Mouse (Mus musculus) neural tube, embryonic 15.5 days (tissue): ENCODE results near the gene Serhl. TPM values are rescaled to one million over a fixed set of nuclear protein-coding genes. Genes with fewer than 3 reads are reported as not detected.
"Not testable (repeated sequence)": the region's sequence is repeated elsewhere in the genome, so short reads cannot be mapped to it uniquely, and the experiment has no call there.

Experiments used
- ATAC-seq: fragments of 200-750 bp; cut with Nextera tagmentation; 2 replicates; pipeline ENCODE4 v1.8.0; 2017; ENCODE audit warnings: mild to moderate bottlenecking, moderate TSS enrichment, moderate library complexity; ENCODE audit not compliant: low FRiP score
- H3K27ac ChIP-seq: fragments of 300-500 bp; sonication (generic); replicated peaks from 2 replicates; pipeline ENCODE4 v1.5.1; 2015; ENCODE audit warnings: mild to moderate bottlenecking, inconsistent platforms
- H3K27me3 ChIP-seq: fragments of 300-500 bp; sonication (generic); replicated peaks from 2 replicates; pipeline ENCODE4 v1.6.1; 2015; ENCODE audit warnings: inconsistent platforms
- H3K36me3 ChIP-seq: fragments of 300-500 bp; sonication (generic); 2 replicates; pipeline ENCODE4 v1.6.1; 2015; ENCODE audit warnings: inconsistent platforms
- H3K4me1 ChIP-seq: fragments of 300-500 bp; sonication (generic); 2 replicates; pipeline ENCODE4 v1.6.1; 2015; ENCODE audit warnings: inconsistent platforms
- H3K4me2 ChIP-seq: fragments of 300-500 bp; sonication (generic); 2 replicates; pipeline ENCODE4 v1.6.1; 2015; ENCODE audit warnings: inconsistent platforms, mild to moderate bottlenecking, moderate library complexity
- H3K4me3 ChIP-seq: fragments of 300-500 bp; sonication (generic); replicated peaks from 2 replicates; pipeline ENCODE4 v1.5.1; 2015; ENCODE audit warnings: mild to moderate bottlenecking, inconsistent platforms
- H3K9ac ChIP-seq: fragments of 300-500 bp; sonication (generic); replicated peaks from 2 replicates; pipeline ENCODE4 v1.6.1; 2015; ENCODE audit warnings: mild to moderate bottlenecking, inconsistent platforms
- H3K9me3 ChIP-seq: fragments of 300-500 bp; sonication (generic); replicated peaks from 2 replicates; pipeline ENCODE4 v1.6.1; 2016; ENCODE audit warnings: inconsistent platforms
- WGBS: fragments of 180-500 bp; shearing (Covaris S2); methylation state at CpG from one replicate; pipeline ENCODE4 v1.1.7; 2015; ENCODE audit warnings: mixed read lengths; 5-methylcytosine and 5-hydroxymethylcytosine counted together
- polyA plus RNA-seq: library from polyadenylated mRNA; unstranded; fragments of >200 nt; fragmentation: Nextera tagmentation; extraction: Ambion mirVana; gene quantifications from 2 replicates; pipeline ENCODE4 v1.2.1, GENCODE M21; 2015

The Serhl gene
- polyA plus RNA-seq = 30.9 and 42.9 TPM in 2 replicates

GRCm38 (mm10) chr15:83089429-83089605 is at the start of gene Serhl:
Serhl (plus strand) TSS chr15:83089506.
- peak; percentile 24; the same call in 1 of the 2 replicates for ATAC-seq
- Histone ChIP-seq H3K9ac (no peak within 1 kb of the TSS), H3K27ac (no peak within 1 kb of the TSS), H3K4me1 (peaks cover 18% of the 10 kb centered on the region), H3K27me3 (0 out of 2 replicates have a peak, but pooled peaks cover 6% of the 10 kb centered on the region), H3K4me3 (no peak within 1 kb of the TSS), H3K4me2 (peak within 1 kb of the TSS; percentile 46), H3K9me3 (no peaks in the 10 kb centered on the region), H3K36me3 (no peaks in the 10 kb centered on the region)
- WGBS = 17% methylated on average over 7 of the region's 7 CpGs

GRCm38 (mm10) chr15:83040156-83040555 is 49.1 kb upstream of the Serhl start:
- Histone ChIP-seq H3K4me1 (peaks cover 38% of the 10 kb centered on the region), H3K9me3 (no peaks in the 10 kb centered on the region), H3K4me2 (no peak overlapping the region), H3K9ac (no peak overlapping the region), H3K27ac (no peak overlapping the region), H3K4me3 (no peak overlapping the region), H3K27me3 (no peaks in the 10 kb centered on the region; the same call in 1 of the 2 replicates), H3K36me3 (no peaks in the 10 kb centered on the region)
- 35% methylated on average over 2 of the region's 2 CpGs for WGBS
- no peak for ATAC-seq

- Histone ChIP-seq H3K9ac (0 out of 2 replicates have a peak overlapping the region, but pooled peaks have one; percentile 26), H3K27ac (peak overlapping the region; percentile 30; the same call in 1 of the 2 replicates), H3K27me3 (no peaks in the 10 kb centered on the region; the same call in 1 of the 2 replicates), H3K4me3 (no peak overlapping the region), H3K9me3 (no peaks in the 10 kb centered on the region), H3K36me3 (no peaks in the 10 kb centered on the region), H3K4me2 (peak overlapping the region; percentile 41), H3K4me1 (peaks cover 28% of the 10 kb centered on the region)
- peak; percentile 35; the same call in 1 of the 2 replicates for ATAC-seq
- WGBS = 12% methylated on average over 6 of the region's 6 CpGs
These were observed 46.5 kb upstream of the Serhl start for GRCm38 (mm10) chr15:83042655-83043361.

GRCm38 (mm10) chr15:83043362-83043708 is 46.0 kb upstream of the Serhl start:
- H3K9me3 ChIP-seq = no peaks in the 10 kb centered on the region
- no peaks in the 10 kb centered on the region for H3K36me3 ChIP-seq
- H3K9ac ChIP-seq = no peak overlapping the region
- no peak for ATAC-seq
- H3K27me3 ChIP-seq = no peaks in the 10 kb centered on the region; the same call in 1 of the 2 replicates
- H3K4me2 ChIP-seq = peak overlapping the region; percentile 41
- H3K4me1 ChIP-seq = peaks cover 23% of the 10 kb centered on the region
- 73% methylated on average over 22 of the region's 22 CpGs for WGBS
- H3K4me3 ChIP-seq = no peak overlapping the region
- peak overlapping the region; percentile 30; the same call in 1 of the 2 replicates for H3K27ac ChIP-seq

GRCm38 (mm10) chr15:83045565-83045964 is 43.7 kb upstream of the Serhl start:
- H3K4me1 ChIP-seq = peaks cover 15% of the 10 kb centered on the region
- not testable (repeated sequence) for H3K4me2 ChIP-seq, ATAC-seq, H3K36me3 ChIP-seq, H3K9ac ChIP-seq, H3K27ac ChIP-seq, H3K4me3 ChIP-seq, H3K27me3 ChIP-seq, H3K9me3 ChIP-seq
- 92% methylated on average over 5 of the region's 5 CpGs for WGBS

GRCm38 (mm10) chr15:83046308-83046707 is 43.0 kb upstream of the Serhl start:
- no peak for ATAC-seq

GRCm38 (mm10) chr15:83046730-83047129 is 42.6 kb upstream of the Serhl start:
- H3K27me3 ChIP-seq = no peaks in the 10 kb centered on the region
- H3K27ac ChIP-seq = no peak overlapping the region
- no peak overlapping the region for H3K4me3 ChIP-seq
- no peaks in the 10 kb centered on the region for H3K9me3 ChIP-seq
- H3K9ac ChIP-seq = no peak overlapping the region
- ATAC-seq = no peak
- H3K36me3 ChIP-seq = no peaks in the 10 kb centered on the region
- peaks cover 16% of the 10 kb centered on the region for H3K4me1 ChIP-seq
- 90% methylated on average over 7 of the region's 7 CpGs for WGBS
- no peak overlapping the region for H3K4me2 ChIP-seq

More at GRCm38 (mm10) chr15:83046308-83046707, 43.0 kb upstream of the Serhl start:
- H3K27me3 ChIP-seq = no peaks in the 10 kb centered on the region; the same call in 1 of the 2 replicates
- H3K36me3 ChIP-seq = no peaks in the 10 kb centered on the region
- H3K27ac ChIP-seq = no peak overlapping the region
- no peak overlapping the region for H3K4me3 ChIP-seq
- H3K4me2 ChIP-seq = no peak overlapping the region
- WGBS = 98% methylated on average over 3 of the region's 3 CpGs
- peaks cover 15% of the 10 kb centered on the region for H3K4me1 ChIP-seq
- no peaks in the 10 kb centered on the region for H3K9me3 ChIP-seq
- H3K9ac ChIP-seq = no peak overlapping the region

- 65% methylated on average over 6 of the region's 6 CpGs for WGBS
- no peak for ATAC-seq
- H3K9ac ChIP-seq = no peak overlapping the region; the same call in 1 of the 2 replicates
These were observed 36.8 kb upstream of the Serhl start for GRCm38 (mm10) chr15:83052341-83053104.

GRCm38 (mm10) chr15:83053261-83053660 is 36.0 kb upstream of the Serhl start:
- no peak overlapping the region for H3K9ac ChIP-seq
- H3K4me1 ChIP-seq = peaks cover 51% of the 10 kb centered on the region
- no peaks in the 10 kb centered on the region for H3K36me3 ChIP-seq
- H3K27me3 ChIP-seq = no peaks in the 10 kb centered on the region
- no peak overlapping the region for H3K4me3 ChIP-seq
- H3K27ac ChIP-seq = peak overlapping the region; percentile 37; the same call in 1 of the 2 replicates
- 18% methylated on average over 11 of the region's 11 CpGs for WGBS
- H3K9me3 ChIP-seq = no peaks in the 10 kb centered on the region
- no peak for ATAC-seq
- H3K4me2 ChIP-seq = no peak overlapping the region

More at GRCm38 (mm10) chr15:83052341-83053104, 36.8 kb upstream of the Serhl start:
- Histone ChIP-seq H3K27me3 (no peaks in the 10 kb centered on the region), H3K4me2 (no peak overlapping the region), H3K36me3 (no peaks in the 10 kb centered on the region), H3K9me3 (no peaks in the 10 kb centered on the region), H3K4me1 (peaks cover 49% of the 10 kb centered on the region), H3K4me3 (no peak overlapping the region), H3K27ac (peak overlapping the region; percentile 37; the same call in 1 of the 2 replicates)

GRCm38 (mm10) chr15:83055569-83055968 is 33.7 kb upstream of the Serhl start:
- H3K4me2 ChIP-seq = peak overlapping the region; percentile 68; the same call in 1 of the 2 replicates
- H3K4me1 ChIP-seq = peaks cover 66% of the 10 kb centered on the region
- no peak overlapping the region for H3K4me3 ChIP-seq
- no peaks in the 10 kb centered on the region for H3K36me3 ChIP-seq
- H3K27ac ChIP-seq = peak overlapping the region; percentile 96
- no peak for ATAC-seq
- H3K9ac ChIP-seq = no peak overlapping the region
- no peaks in the 10 kb centered on the region for H3K27me3 ChIP-seq
- H3K9me3 ChIP-seq = no peaks in the 10 kb centered on the region
- 31% methylated on average over 5 of the region's 5 CpGs for WGBS

- Histone ChIP-seq H3K27me3 (no peaks in the 10 kb centered on the region), H3K27ac (peak overlapping the region; percentile 96), H3K4me1 (peaks cover 66% of the 10 kb centered on the region), H3K36me3 (no peaks in the 10 kb centered on the region), H3K4me3 (peak overlapping the region; percentile 34), H3K4me2 (peak overlapping the region; percentile 68), H3K9ac (peak overlapping the region; percentile 36), H3K9me3 (no peaks in the 10 kb centered on the region)
- ATAC-seq = peak; percentile 75
- WGBS = under 1% methylated on average over 29 of the region's 29 CpGs
These were observed 32.8 kb upstream of the Serhl start for GRCm38 (mm10) chr15:83056378-83057083.
